Mouse (Mus musculus) monocyte, adult 59 days (primary cell): ENCODE measurements around the gene 1700012B07Rik. TPM values are rescaled to one million over a fixed set of nuclear protein-coding genes. Genes with fewer than 3 reads are reported as not detected.

ENCODE experiments used
- total RNA-seq, 2 experiments: library from RNA; stranded (reverse); gene quantifications; one replicate each; pipeline ENCODE4 v1.2.4; 2023

1700012B07Rik gene
- total RNA-seq, result not detected

DNA sequence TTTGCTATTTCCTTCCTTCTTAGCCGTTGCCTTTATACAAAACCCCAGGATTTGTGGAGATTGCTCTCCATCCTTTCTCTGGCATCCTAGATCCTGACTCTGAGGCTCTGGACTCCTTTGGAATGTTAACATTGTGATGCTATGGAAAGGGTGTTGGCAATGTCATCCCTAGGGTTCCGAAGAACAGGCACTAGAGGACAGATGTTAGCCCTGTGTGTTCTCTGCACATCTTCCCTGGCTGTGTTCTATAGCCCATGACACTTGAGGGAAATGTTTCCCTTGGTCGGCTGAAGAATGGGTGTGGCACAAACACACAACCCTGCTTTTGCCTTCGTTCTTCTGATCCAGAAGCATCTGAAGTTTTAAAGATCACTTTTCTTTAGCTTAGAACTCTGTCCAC is at the start of gene 1700012B07Rik:
Gene 1700012B07Rik, minus strand, starts transcription at position 101 of the 400 bp plus-strand sequence.

Other genes with a start within 250 kb of the 1700012B07Rik start
- gene Wipi1, start 216.1 kb downstream of the 1700012B07Rik start, total RNA-seq, result 1 to 10 TPM; 8.2 to 9.7 TPM
- gene Prkar1a, start 178.6 kb downstream of the 1700012B07Rik start, total RNA-seq, result 100 to 1,000 TPM; 143 to 159 TPM
- 1 to 10 TPM; 3.9 to 4.1 TPM for gene Fam20a, start 105.8 kb downstream of the 1700012B07Rik start, total RNA-seq
- under 1 TPM; 0.39 TPM for gene Abca8b, start 167.8 kb upstream of the 1700012B07Rik start, total RNA-seq